Mouse (Mus musculus): ENCODE data around the gene Prelid3b. TPM values are rescaled to one million over a fixed set of nuclear protein-coding genes. Genes with fewer than 3 reads are reported as not detected.
A peak's percentile ranks its signal among the peaks of the same experiment; 100 is the strongest.

The Prelid3b gene
- polyA plus RNA-seq, 1 experiment from 2014 or later: 110 TPM

DNA sequence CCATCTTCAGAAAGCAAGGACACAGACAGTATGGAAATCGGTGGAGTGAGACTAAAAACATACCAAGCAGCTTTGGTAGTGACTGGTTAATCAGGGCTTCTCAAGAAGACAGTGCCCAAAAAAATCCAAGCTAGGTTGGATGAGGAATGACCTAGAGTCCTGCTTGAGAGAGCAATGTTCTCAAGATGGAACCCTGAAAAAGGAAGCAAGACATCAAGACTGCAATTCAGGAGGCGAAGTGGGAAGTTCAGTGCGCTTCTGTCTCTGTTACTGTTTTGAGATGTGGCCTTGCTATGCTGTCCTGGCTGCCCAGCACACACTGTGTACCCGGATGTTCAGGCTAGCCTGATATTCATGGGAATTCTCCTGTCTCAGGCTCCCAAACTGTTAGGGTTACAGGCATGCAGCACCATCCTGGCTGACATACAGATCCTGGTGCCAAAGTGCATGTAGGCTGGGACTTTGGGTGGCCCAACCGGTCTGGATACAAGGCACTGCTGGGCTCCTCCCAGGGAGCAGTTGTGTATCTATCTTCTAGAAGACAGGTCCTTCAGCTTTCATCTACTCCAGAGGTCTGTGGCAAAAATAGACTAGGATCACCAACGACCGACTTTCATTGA lies 2.0 kb downstream of the Prelid3b start:
- 97% methylated on average over 7 of the region's 7 CpGs for WGBS
- Histone ChIP-seq H3K9me3 (replicated peaks; ENCODE audit: control insufficient read depth, low read length, poor library complexity, severe bottlenecking) (no peaks in the 10 kb centered on the region), H3K27me3 (ENCODE audit: control insufficient read depth, insufficient read depth, low read depth, low read length) (no peaks in the 10 kb centered on the region), H3K4me3 (ENCODE audit: low read depth, low read length) (no peak overlapping the region), H3K4me1 (ENCODE audit: control insufficient read depth, insufficient read depth, low read length) (peaks cover 6% of the 10 kb centered on the region; the same call in 1 of the 2 replicates), H3K36me3 (ENCODE audit: control insufficient read depth, insufficient read depth, low read length) (peaks cover 4% of the 10 kb centered on the region; the same call in 1 of the 2 replicates), H3K4me2 (ENCODE audit: low read length) (no peak overlapping the region), H3K27ac (ENCODE audit: low read length) (no peak overlapping the region), H3K9ac (ENCODE audit: low read depth, low read length) (no peak overlapping the region)
- ATAC-seq: no peak

DNA sequence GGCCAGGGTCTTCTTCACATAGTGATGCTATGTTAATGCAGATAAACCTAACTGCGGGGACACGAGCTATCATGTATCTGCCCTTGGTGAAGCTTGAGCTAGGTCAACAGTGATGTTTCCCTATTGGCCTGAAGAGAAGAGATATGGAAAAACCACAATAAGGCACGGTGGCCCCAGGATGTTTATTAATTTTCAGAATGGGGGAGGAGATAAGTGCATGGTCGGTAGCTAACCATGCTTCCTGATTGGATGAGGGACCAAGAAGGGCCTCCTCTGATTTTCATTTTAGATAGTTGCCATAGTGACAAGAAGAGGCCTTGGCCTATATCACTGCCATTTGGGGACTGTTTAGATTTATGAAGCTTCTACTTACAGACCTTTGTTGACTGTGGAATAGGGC lies 2.5 kb downstream of the Prelid3b start:
- H3K9me3 ChIP-seq (replicated peaks; ENCODE audit: control insufficient read depth, low read length, poor library complexity, severe bottlenecking): no peaks in the 10 kb centered on the region

DNA sequence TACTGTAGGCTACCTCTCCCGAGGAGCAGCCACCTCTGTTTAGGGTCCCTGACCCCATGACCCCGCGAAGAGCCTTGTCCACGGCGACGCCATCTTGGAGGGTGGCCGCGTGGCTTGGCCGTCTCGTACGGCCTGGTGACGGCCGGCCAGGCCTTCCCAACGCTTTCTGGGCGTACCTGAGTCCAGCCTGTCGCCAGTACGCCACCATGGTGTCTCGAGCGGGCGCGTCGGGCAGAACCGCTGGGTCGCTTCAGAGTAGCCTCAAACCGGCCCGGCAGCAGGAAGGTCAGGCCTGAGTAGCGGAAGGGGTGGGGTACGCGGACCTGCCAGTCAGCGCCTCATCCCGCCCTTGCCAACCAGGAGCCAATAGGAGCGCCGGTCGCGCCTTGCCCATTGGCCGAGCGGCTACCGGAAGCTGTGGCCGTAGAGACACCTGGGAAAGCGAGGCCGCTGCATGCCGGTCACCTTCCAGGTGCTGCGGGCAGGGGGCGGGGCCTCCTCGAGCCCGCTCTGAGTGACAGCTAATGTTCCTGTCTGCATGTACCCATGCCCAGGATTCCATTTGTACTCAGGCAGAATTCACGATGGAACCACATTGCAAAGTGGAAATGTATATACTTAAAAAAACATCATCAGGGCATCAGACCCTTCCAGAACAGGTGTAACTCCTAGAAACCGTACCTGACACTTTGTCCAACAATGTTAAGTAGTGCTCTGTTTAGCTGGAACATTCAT lies 8.9 kb downstream of the Prelid3b start, which contains the start of gene Atp5e:
Atp5e (minus strand) TSS at position 317 of the 735 bp plus-strand sequence.
- H3K9ac ChIP-seq (ENCODE audit: low read depth, low read length): peak within 1 kb of the TSS; percentile 87
- no peaks in the 10 kb centered on the region for H3K27me3 ChIP-seq (ENCODE audit: control insufficient read depth, insufficient read depth, low read depth, low read length)
- H3K9me3 ChIP-seq (replicated peaks; ENCODE audit: control insufficient read depth, low read length, poor library complexity, severe bottlenecking): no peaks in the 10 kb centered on the region
- H3K27ac ChIP-seq (ENCODE audit: low read length): peak within 1 kb of the TSS; percentile 80
- H3K4me2 ChIP-seq (ENCODE audit: low read length): peak within 1 kb of the TSS; percentile 70
- H3K4me3 ChIP-seq (ENCODE audit: low read depth, low read length): peak within 1 kb of the TSS; percentile 79
- 2% methylated on average over 48 of the region's 48 CpGs for WGBS
- peaks cover 18% of the 10 kb centered on the region for H3K36me3 ChIP-seq (ENCODE audit: control insufficient read depth, insufficient read depth, low read length)
- ATAC-seq: peak; percentile 100
- H3K4me1 ChIP-seq (ENCODE audit: control insufficient read depth, insufficient read depth, low read length): peaks cover 7% of the 10 kb centered on the region

More for the DNA sequence above, 2.5 kb downstream of the Prelid3b start:
- 89% methylated on average over 4 of the region's 4 CpGs for WGBS
- Histone ChIP-seq H3K36me3 (ENCODE audit: control insufficient read depth, insufficient read depth, low read length) (peaks cover 4% of the 10 kb centered on the region; the same call in 1 of the 2 replicates), H3K4me3 (ENCODE audit: low read depth, low read length) (no peak overlapping the region), H3K27ac (ENCODE audit: low read length) (no peak overlapping the region), H3K27me3 (ENCODE audit: control insufficient read depth, insufficient read depth, low read depth, low read length) (no peaks in the 10 kb centered on the region), H3K4me1 (ENCODE audit: control insufficient read depth, insufficient read depth, low read length) (peaks cover 6% of the 10 kb centered on the region; the same call in 1 of the 2 replicates), H3K4me2 (ENCODE audit: low read length) (no peak overlapping the region), H3K9ac (ENCODE audit: low read depth, low read length) (no peak overlapping the region)
- ATAC-seq: no peak

DNA sequence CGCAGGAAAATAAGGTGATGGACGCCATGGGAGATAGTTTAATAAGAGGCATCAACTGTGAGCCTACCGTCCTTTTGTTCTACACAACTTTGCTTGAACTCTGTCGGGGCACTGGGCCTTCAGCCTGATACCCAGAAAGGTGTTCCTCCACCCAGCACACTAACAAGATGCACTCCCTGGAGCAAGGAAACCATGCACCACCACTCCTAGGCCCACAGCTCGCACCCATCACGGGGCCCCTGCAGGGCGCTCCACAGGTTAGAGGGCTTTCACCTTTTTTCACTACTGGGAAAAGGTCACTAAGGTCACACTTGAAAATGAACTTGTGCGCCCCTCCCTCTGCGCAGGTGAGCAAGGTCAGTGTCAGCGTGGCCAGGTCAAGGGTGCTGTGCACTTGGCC lies 9.5 kb downstream of the Prelid3b start:
- H3K4me3 ChIP-seq (ENCODE audit: low read depth, low read length): peak overlapping the region; percentile 79
- peak overlapping the region; percentile 80 for H3K27ac ChIP-seq (ENCODE audit: low read length)
- no peaks in the 10 kb centered on the region for H3K27me3 ChIP-seq (ENCODE audit: control insufficient read depth, insufficient read depth, low read depth, low read length)
- peak overlapping the region; percentile 70 for H3K4me2 ChIP-seq (ENCODE audit: low read length)
- 35% methylated on average over 10 of the region's 10 CpGs for WGBS
- peaks cover 7% of the 10 kb centered on the region for H3K4me1 ChIP-seq (ENCODE audit: control insufficient read depth, insufficient read depth, low read length)
- H3K9ac ChIP-seq (ENCODE audit: low read depth, low read length): peak overlapping the region; percentile 87
- no peaks in the 10 kb centered on the region for H3K9me3 ChIP-seq (replicated peaks; ENCODE audit: control insufficient read depth, low read length, poor library complexity, severe bottlenecking)
- peaks cover 18% of the 10 kb centered on the region for H3K36me3 ChIP-seq (ENCODE audit: control insufficient read depth, insufficient read depth, low read length)
- peak; percentile 52 for ATAC-seq

DNA sequence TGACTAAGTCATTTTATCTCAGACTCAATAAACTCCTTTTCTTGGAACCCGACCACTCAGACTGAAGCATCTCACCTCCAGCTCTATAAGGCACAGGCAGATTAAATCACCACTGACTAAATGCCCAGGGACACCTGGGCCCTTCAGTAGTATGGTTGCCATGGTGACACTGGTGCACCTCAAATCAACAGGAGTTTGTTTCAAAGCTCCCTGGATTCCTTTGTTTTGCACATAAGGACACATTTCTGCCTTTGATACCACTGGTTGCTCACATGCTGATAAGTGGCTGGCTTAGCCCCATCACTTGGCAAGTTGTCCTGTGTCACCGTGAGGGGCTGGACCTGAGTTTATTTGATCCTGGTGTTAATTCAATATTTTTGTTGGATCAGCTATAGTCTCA lies 13.5 kb downstream of the Prelid3b start:
- ATAC-seq: no peak
- no peaks in the 10 kb centered on the region for H3K27me3 ChIP-seq (ENCODE audit: control insufficient read depth, insufficient read depth, low read depth, low read length)
- H3K4me2 ChIP-seq (ENCODE audit: low read length): no peak overlapping the region
- H3K27ac ChIP-seq (ENCODE audit: low read length): no peak overlapping the region
- H3K4me3 ChIP-seq (ENCODE audit: low read depth, low read length): no peak overlapping the region
- WGBS: 41% methylated on average over 2 of the region's 2 CpGs
- no peak overlapping the region for H3K9ac ChIP-seq (ENCODE audit: low read depth, low read length)
- H3K4me1 ChIP-seq (ENCODE audit: control insufficient read depth, insufficient read depth, low read length): peaks cover 7% of the 10 kb centered on the region
- no peaks in the 10 kb centered on the region for H3K9me3 ChIP-seq (replicated peaks; ENCODE audit: control insufficient read depth, low read length, poor library complexity, severe bottlenecking)
- peaks cover 13% of the 10 kb centered on the region; the same call in 1 of the 2 replicates for H3K36me3 ChIP-seq (ENCODE audit: control insufficient read depth, insufficient read depth, low read length)

DNA sequence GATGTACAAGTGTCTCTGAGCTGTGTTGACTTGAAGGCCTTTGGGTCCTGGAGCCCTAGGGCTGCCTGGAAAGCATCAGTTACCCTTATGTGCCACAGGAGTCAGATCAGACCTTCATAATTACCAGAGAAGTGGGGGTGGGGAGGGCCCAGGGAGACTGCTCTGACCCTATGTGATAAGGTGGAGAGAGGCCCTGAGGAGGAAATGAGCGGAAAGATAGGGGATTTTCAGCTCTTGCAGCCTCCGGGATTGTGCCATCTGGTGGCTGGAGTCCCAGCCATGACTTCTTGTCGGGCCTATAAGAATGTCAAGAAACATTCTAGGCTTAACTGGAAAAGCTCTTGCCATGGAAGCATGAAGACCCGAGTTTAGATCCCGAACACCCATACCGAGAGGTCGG lies 19.2 kb downstream of the Prelid3b start:
- Histone ChIP-seq H3K4me3 (ENCODE audit: low read depth, low read length) (no peak overlapping the region), H3K9ac (ENCODE audit: low read depth, low read length) (no peak overlapping the region), H3K4me2 (ENCODE audit: low read length) (no peak overlapping the region), H3K36me3 (ENCODE audit: control insufficient read depth, insufficient read depth, low read length) (no peaks in the 10 kb centered on the region), H3K27me3 (ENCODE audit: control insufficient read depth, insufficient read depth, low read depth, low read length) (no peaks in the 10 kb centered on the region), H3K4me1 (ENCODE audit: control insufficient read depth, insufficient read depth, low read length) (no peaks in the 10 kb centered on the region), H3K27ac (ENCODE audit: low read length) (no peak overlapping the region), H3K9me3 (replicated peaks; ENCODE audit: control insufficient read depth, low read length, poor library complexity, severe bottlenecking) (no peaks in the 10 kb centered on the region)
- 83% methylated on average over 7 of the region's 7 CpGs for WGBS
- ATAC-seq: no peak

DNA sequence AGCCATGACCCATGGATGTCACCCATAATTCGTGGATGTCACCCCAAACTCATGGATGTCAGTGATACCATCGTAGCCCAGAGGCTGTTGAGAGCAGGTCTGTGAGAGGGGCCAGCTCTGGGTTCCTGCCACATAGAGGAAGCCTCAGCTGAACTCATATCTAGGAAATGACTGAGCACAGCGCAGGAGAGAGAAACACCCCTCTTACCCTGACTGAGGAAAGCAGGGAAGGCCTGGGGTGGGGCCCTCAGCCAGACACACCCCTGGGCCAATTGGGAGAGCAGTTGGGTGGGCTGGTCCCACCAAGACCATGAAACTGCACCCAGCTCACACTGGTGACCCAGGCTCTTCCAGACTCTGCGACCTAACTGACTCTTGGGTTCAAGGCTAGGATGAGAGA lies 22.5 kb downstream of the Prelid3b start, which contains the start of gene Tubb1:
Tubb1 (plus strand) TSS at position 343 of the 400 bp plus-strand sequence.
- 84% methylated on average over 4 of the region's 4 CpGs for WGBS
- H3K4me2 ChIP-seq (ENCODE audit: low read length): no peak within 1 kb of the TSS
- H3K27me3 ChIP-seq (ENCODE audit: control insufficient read depth, insufficient read depth, low read depth, low read length): no peaks in the 10 kb centered on the region
- H3K4me3 ChIP-seq (ENCODE audit: low read depth, low read length): no peak within 1 kb of the TSS
- H3K4me1 ChIP-seq (ENCODE audit: control insufficient read depth, insufficient read depth, low read length): no peaks in the 10 kb centered on the region
- H3K27ac ChIP-seq (ENCODE audit: low read length): no peak within 1 kb of the TSS
- ATAC-seq: no peak
- H3K36me3 ChIP-seq (ENCODE audit: control insufficient read depth, insufficient read depth, low read length): no peaks in the 10 kb centered on the region
- no peaks in the 10 kb centered on the region for H3K9me3 ChIP-seq (replicated peaks; ENCODE audit: control insufficient read depth, low read length, poor library complexity, severe bottlenecking)
- H3K9ac ChIP-seq (ENCODE audit: low read depth, low read length): no peak within 1 kb of the TSS

DNA sequence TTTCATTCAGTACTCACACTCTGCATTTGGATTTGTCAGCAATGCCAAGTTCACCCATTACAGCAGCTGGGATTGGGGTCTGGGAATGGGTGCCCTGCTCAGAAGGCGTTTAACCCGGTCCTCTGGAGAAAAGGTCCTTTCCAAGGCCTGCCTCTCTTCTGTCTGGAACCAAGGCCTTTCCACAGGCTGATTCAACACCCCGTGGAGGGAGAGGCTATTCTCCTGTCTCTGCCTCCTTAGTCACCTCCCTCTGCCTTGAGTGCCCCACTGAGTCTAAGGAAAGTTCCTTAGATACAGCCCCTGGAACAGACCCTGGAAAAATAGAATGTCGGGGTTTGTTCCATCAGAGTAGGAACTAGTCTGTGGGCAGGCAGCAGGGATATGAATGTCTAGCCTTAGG lies 24.5 kb downstream of the Prelid3b start:
- no peaks in the 10 kb centered on the region for H3K4me1 ChIP-seq (ENCODE audit: control insufficient read depth, insufficient read depth, low read length)
- H3K4me3 ChIP-seq (ENCODE audit: low read depth, low read length): no peak overlapping the region
- ATAC-seq: no peak
- WGBS: 92% methylated on average over 4 of the region's 4 CpGs
- H3K36me3 ChIP-seq (ENCODE audit: control insufficient read depth, insufficient read depth, low read length): no peaks in the 10 kb centered on the region
- H3K4me2 ChIP-seq (ENCODE audit: low read length): no peak overlapping the region
- H3K9ac ChIP-seq (ENCODE audit: low read depth, low read length): no peak overlapping the region
- H3K27ac ChIP-seq (ENCODE audit: low read length): no peak overlapping the region
- no peaks in the 10 kb centered on the region for H3K9me3 ChIP-seq (replicated peaks; ENCODE audit: control insufficient read depth, low read length, poor library complexity, severe bottlenecking)
- no peaks in the 10 kb centered on the region for H3K27me3 ChIP-seq (ENCODE audit: control insufficient read depth, insufficient read depth, low read depth, low read length)

DNA sequence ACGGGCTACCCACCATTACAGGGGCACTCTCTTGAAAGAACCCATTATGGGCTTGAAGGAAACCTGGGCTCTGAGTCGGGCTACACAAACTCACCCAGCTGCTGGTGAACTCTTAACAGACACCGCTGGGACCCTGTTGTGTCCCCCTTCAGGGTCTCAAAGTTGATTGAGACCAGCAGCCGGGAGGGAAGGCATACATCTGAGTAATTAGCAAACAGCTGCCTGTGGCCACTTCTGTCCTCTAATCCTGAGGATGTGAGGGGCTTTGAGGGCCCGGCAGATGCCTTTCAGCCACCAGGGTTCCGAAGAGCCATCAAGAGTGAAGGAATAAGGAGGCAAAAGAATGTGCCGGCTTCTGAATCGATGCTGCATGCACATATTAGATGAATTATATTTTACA lies 26.0 kb downstream of the Prelid3b start:
- Histone ChIP-seq H3K9me3 (replicated peaks; ENCODE audit: control insufficient read depth, low read length, poor library complexity, severe bottlenecking) (no peaks in the 10 kb centered on the region), H3K27ac (ENCODE audit: low read length) (no peak overlapping the region), H3K4me3 (ENCODE audit: low read depth, low read length) (no peak overlapping the region), H3K9ac (ENCODE audit: low read depth, low read length) (no peak overlapping the region), H3K4me1 (ENCODE audit: control insufficient read depth, insufficient read depth, low read length) (no peaks in the 10 kb centered on the region), H3K36me3 (ENCODE audit: control insufficient read depth, insufficient read depth, low read length) (no peaks in the 10 kb centered on the region), H3K27me3 (ENCODE audit: control insufficient read depth, insufficient read depth, low read depth, low read length) (no peaks in the 10 kb centered on the region), H3K4me2 (ENCODE audit: low read length) (no peak overlapping the region)
- 46% methylated on average over 8 of the region's 8 CpGs for WGBS
- no peak for ATAC-seq
